Mouse (Mus musculus) left cerebral cortex, adult 6 months (tissue): ENCODE results near the gene Nid2. TPM values are rescaled to one million over a fixed set of nuclear protein-coding genes. Genes with fewer than 3 reads are reported as not detected.

ENCODE experiments used
- long read RNA-seq, 2 experiments: library from polyadenylated mRNA; unstranded; transcript quantifications; one replicate each; pipeline ENCODE4 v2.0.0; 2019 to 2020
- polyA plus RNA-seq: library from polyadenylated mRNA; unstranded; fragments of <200 nt; fragmentation: Nextera tagmentation; gene quantifications from 2 replicates; pipeline ENCODE4 v1.2.3, GENCODE M21; 2021

The Nid2 gene
- polyA plus RNA-seq: 0.54 and 1.3 TPM in 2 replicates
- long read RNA-seq, experiment 1, full-length matches to known transcripts: 3 of 4 reads
- long read RNA-seq, experiment 1, partial matches to known transcripts: 1 of 4 reads
- long read RNA-seq, experiment 1, other reads (novel, unspliced or antisense): 0 of 4 reads
- long read RNA-seq, experiment 2, partial matches to known transcripts: 2 of 2 reads
- long read RNA-seq, experiment 2, other reads (novel, unspliced or antisense): 0 of 2 reads

GRCm38 (mm10) chr14:19751025-19751771 is at the start of gene Nid2:
Nid2 (plus strand) TSS chr14:19751265.

GRCm38 (mm10) chr14:19823321-19824142 is 72.5 kb downstream of the Nid2 start, which contains the start of gene Rtraf:
Rtraf (minus strand) TSS chr14:19823824.

Other genes with a start within 250 kb of the Nid2 start
- gene Gm2244, start 201.3 kb upstream of the Nid2 start, polyA plus RNA-seq: 0.24 and 0.47 TPM in 2 replicates
- gene Gm2237, start 166.1 kb upstream of the Nid2 start, polyA plus RNA-seq: 3.2 and 6.6 TPM in 2 replicates
- not detected in 2 replicates for gene Gm5458, start 148.7 kb upstream of the Nid2 start, polyA plus RNA-seq
- 191 and 193 TPM in 2 replicates for gene Rtraf, start 72.6 kb downstream of the Nid2 start, polyA plus RNA-seq
- 56.6 and 89.7 TPM in 2 replicates for gene Gng2, start 226.4 kb downstream of the Nid2 start, polyA plus RNA-seq